Mouse (Mus musculus): ENCODE data around the gene Krt7.

The Krt7 gene

GRCm38 (mm10) chr15:101410775-101411174 lies at the start of gene Krt7:
TSS of gene Krt7 (plus strand) at chr15:101411043.
- DNase-seq (ENCODE audit: low read depth, low spot score) = no peak

DNA sequence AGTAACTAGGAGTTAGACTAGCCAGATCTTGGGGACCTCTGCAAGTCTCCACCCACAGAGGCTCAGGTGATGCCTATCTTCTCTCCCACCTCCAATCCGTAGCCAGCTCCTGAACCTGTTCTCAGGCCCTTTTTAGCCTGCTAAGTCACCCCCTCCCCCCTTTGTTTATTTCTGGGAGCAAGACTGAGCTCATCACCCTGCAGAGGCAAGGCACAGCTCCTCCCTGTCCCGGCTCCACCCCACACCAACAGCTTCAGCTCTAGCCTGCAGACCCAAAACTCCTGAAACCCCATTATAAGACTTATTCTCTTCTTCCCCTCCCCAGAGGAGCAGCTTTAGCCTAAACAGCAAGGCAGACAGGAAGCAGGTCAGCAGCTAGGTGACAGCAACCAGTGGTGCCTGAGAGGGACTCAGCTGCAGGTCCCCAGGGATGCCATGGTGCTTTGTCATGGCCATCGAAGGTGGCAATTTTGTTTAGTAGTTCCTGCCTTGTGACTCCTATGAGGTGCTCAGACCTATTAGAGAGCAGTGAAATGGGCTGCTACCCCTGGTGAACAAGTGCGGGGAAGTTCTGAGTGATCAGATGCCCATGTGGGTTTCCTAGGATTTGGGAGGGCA lies 48.3 kb upstream of the Krt7 start:
- no peak for DNase-seq (ENCODE audit: low read depth, low spot score)

DNA sequence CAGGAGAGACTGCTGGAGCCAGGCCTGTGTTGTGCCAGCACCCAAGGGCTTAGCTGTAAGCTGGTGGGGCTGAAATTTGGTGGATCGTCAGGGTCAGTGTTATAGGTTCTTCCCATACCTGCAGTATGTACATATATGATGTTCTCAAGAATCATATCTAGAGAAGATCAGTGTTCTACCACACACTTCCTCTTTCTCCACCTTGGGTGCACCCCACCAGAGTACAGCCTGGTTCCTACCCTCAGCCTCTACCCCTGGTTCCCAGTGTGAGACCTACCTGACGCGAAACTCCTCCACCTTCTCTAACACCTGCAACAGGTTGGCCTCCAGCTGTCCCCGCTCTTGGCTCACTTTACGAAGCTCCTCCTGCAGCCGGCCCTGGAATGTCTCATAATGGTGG lies 46.9 kb upstream of the Krt7 start:
- DNase-seq (ENCODE audit: low read depth, low spot score) = no peak

DNA sequence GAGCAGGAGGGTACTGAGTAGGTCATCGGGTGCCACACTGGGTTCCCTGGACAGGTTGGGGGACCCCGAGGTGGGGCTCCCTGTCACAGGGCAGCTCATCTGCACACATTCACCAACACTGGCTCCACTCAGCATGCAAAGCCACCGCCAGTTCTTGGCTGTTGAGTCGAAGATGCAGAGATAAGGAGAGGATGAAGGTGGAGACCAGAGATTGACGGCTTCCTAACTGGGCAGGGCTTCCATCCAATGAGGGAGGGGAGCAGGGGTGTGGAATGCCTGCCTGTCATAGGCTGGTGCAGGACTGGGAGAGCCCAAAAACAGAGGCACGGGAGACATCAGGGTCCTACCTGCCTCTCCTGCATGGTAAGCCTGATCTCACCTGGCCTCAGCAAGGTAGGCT lies 46.4 kb upstream of the Krt7 start:
- DNase-seq (ENCODE audit: low read depth, low spot score) = no peak

DNA sequence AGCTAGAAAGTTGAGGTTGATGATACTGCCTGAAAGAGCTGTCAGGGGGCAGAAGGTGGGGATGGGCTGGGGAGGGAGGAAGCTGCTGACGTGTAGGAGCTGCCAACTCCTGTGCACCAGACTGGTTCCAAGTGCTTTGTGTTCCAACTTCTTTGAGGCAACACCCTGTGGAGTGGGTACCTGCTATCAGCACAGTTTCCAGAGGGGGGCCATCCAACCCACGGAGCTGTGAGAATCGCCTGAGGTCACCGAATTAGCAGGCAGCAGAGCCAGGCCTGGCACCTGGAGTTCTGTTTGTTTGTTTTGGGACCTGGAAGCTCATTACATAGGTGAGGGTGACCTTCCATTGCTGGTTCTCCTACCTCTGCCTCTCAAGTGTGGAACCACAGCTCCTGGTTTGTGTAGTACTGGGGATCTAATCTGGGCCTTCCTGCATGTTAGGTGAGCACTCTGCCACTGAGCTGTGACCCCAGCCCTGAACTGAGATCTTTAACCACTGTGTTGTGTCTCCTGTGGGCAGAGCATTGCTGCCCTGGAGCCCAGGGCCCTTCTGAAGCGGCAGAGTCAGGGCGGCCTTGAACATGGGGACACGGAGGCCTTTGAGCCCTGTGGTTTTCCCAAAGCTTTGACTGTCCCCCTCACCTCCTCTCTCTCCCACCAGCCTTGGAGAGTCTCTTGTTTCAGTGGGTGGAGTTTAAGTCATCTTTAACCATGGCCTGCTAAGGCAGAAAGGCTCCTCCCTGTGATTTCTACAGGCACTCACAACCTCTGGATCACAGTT lies 45.8 kb upstream of the Krt7 start:
- DNase-seq (ENCODE audit: low read depth, low spot score) = no peak

- no peak for DNase-seq (ENCODE audit: low read depth, low spot score)
Observed at GRCm38 (mm10) chr15:101365721-101366120, 45.1 kb upstream of the Krt7 start.

DNA sequence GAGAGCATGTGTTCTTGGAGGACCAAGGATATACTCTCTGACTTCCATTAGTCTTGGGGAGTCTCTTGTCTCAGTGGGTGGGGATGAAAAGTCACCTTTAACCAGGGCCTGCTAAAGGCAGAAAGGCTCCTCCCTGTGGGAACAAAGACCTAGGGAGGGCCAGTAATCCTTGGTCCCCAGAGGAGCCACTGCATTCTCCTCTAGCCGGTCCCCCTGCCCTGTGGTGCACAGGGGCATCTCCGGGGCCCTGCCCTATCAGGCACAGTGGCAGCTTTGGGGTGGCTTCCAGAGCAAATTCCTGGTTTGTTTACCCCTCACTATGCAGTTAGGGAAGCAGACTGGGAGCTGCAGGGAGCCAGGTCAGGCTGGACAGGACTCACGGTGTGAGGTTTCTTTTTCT lies 44.4 kb upstream of the Krt7 start:
- no peak for DNase-seq (ENCODE audit: low read depth, low spot score)

GRCm38 (mm10) chr15:101366926-101367325 lies 43.9 kb upstream of the Krt7 start:
- DNase-seq (ENCODE audit: low read depth, low spot score) = no peak

DNA sequence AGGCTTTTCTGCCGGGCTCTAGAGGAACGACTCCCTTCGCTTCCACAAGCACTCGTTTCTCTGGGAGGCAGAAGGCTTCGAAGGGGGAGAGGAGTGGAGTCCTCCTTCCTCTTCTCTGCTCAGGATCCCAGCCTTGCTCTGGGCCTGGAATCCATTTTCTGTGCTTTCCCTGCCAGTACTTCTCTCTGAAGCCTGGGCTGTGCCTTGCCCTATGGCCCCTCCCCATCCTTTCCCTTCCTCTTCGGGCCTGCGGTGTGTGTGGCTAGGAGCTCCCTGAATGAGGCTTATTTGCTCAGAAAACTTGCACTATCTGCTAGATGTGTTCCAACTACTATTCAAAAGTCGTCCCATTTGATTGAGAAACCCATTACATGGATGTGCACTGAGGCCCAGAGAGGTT lies 43.3 kb upstream of the Krt7 start:
- DNase-seq (ENCODE audit: low read depth, low spot score) = no peak

DNA sequence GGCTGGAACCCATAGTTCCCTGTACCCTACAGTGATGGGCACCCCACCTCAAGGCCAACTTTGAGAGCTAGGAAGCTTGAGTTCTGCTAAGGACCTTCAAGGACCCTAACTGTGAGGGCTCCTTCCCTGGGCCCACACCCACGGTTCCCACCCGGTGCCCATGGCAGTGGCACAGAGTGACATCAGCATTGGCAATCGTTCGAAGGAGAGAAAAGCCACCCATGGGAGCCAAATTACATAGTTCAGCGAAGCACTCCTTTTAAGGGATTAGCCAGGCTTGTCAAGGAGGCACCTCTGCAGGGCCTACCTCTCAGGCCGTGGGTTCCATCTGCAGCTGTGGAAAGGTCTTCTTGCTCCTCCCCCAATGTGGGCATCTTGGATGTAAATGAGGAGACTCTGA lies 42.8 kb upstream of the Krt7 start:
- no peak for DNase-seq (ENCODE audit: low read depth, low spot score)

- no peak for DNase-seq (ENCODE audit: low read depth, low spot score)
Observed at GRCm38 (mm10) chr15:101368502-101369381, 42.1 kb upstream of the Krt7 start.

- no peak for DNase-seq (ENCODE audit: low read depth, low spot score)
Observed at GRCm38 (mm10) chr15:101369382-101370100, 41.3 kb upstream of the Krt7 start.

- no peak for DNase-seq (ENCODE audit: low read depth, low spot score)
Observed at GRCm38 (mm10) chr15:101370101-101370911, 40.5 kb upstream of the Krt7 start, which contains the start of gene Krt80. TSS of gene Krt80 (minus strand) at chr15:101370162.

DNA sequence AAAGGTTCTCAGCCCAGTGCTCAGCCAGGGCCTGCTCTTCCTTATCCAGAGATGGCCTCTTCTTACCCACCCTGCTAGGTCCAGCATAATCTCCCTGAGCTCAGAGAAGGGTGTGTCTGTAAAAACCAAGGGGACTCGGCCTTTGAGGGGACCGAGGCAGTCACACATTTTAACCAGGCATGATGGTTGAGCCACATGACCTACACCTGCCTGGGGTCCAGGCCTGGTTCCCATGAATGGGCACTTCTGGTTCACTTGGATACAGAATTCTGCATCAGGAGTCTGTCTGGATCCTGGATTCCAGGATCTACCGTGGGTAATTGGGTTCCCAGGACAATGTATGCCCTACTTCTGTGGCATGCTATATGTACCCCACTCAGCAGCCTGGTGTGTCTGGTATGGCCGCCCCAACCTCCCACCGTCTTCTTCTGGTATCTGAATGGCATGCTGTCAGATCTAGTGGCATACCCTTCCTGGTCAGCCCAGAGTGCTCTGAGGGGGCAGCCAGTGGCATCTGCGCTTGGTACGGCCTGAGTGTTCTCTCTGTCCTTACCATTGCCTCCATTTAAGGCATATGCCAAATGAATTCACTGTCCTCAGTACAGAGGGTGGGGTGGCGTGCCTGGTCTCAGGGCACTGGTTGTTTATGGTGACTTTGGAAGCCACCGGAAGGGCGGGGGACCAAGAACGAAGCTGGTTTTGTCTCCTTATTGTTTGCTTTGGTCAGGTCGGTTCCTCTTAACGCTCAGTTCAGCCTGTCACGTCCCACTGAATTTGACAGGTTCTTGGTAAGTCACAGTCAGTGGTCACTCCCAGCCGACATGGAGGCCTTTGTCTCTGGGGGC lies 39.5 kb upstream of the Krt7 start:
- DNase-seq (ENCODE audit: low read depth, low spot score) = no peak

DNA sequence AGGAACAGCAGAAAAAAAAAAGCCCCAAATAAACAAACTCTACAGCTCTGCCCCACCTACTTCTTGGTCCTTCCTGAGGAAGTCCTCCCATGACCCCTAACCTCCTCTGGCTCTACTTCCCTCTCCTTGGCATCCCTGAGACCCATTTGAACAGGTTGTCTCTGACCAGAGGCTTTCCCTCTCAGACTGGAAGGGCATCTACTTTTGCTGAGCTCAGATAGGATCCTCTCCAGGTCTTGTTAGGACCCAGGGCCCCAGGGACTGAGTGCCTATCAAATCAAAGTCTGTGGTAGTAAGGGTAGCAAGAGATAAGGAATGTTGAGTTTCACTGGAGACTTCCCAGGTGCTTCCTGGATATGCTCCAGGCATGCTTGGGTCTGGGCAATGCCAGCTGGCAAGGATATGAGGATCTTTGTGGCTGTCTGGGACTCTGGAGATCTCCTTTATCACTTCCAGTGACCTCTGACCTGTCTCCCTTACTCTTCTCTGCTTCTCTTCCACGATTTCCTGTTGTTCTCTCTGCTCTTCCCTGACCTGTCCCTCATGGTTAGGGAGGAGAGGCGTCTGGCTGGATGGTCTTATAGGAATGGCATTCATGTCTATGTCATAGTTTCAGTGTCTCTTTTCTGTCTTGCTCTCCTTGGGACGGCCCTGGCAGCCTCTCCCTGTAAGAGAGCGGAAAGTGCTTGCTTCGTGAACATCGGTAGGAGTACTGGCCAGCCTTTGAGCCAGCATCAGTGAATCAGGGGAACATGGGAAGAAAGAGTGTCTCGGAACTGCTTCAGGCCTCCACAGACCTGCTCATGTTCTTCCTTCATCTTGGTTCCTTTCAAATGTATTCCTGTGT lies 38.5 kb upstream of the Krt7 start:
- no peak for DNase-seq (ENCODE audit: low read depth, low spot score)

DNA sequence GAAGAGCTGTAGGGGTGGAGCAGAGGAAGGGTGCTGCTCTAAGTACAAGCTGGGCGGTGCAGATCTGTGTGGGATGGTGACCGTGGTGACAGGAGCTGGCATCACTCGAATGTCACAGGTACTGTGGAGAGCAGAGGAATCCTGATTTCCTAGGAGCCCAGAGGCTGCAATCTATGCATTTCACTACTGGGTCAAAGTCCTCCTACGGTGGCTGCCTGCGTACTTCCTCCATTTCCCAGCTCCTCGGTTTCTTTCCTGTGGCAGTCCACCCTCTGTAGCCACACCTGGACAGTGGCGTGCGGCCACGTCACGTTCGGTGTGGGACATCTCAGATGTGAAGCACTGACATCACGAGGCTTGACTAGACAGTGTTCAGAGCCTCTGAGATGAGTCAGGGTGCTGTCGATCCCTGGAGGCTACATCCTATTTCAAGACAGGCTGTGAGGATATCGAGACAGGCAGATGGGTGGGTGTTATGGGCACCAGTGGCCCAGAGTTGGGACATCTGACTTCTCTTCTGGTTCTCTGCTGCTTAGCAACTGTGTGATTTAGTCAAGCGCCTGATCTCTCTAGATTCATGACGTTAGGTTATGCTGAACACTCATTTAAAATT lies 37.5 kb upstream of the Krt7 start:
- peak; percentile 72 for DNase-seq (ENCODE audit: low read depth, low spot score)

- peak; percentile 56 for DNase-seq (ENCODE audit: low read depth, low spot score)
Observed at GRCm38 (mm10) chr15:101374879-101375278, 36.0 kb upstream of the Krt7 start.

- DNase-seq (ENCODE audit: low read depth, low spot score) = peak; percentile 60
Observed at GRCm38 (mm10) chr15:101375956-101376775, 34.7 kb upstream of the Krt7 start.
